Mouse (Mus musculus) lung, adult 2 months (tissue): Measurements from ENCODE around the gene Slc35f2.

Source experiments
- CTCF ChIP-seq: fragments of 200-500 bp; IDR thresholded peaks from 2 replicates; pipeline ENCODE4 v1.5.1; 2011; ENCODE audit warnings: mild to moderate bottlenecking, low read length, control low read depth; ENCODE audit not compliant: insufficient read depth
- POLR2A ChIP-seq: fragments of 200-500 bp; IDR thresholded peaks from 2 replicates; pipeline ENCODE4 v1.6.1; 2011; ENCODE audit warnings: low read depth, mild to moderate bottlenecking, control low read depth, low read length, borderline replicate concordance; ENCODE audit errors: extremely low read depth

DNA sequence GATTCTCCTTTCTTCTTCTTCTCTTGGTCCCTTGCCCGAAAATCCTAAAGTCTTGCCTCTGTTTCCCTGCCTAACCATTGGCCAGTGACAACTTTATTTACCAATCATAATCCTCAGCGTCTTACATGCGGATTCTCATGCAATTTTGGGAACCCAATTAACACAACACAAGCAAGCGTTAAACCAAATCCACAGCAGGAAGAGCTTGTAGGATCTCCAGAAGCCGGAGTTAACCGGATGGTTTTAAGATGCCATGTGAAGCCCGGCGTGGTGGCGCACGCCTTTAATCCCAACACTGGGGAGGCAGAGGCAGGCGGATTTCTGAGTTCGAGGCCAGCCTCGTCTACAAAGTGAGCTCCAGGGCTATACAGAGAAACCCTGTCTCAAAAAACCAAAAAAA lies 20.9 kb upstream of the Slc35f2 start:
- TF ChIP-seq CTCF (no peak), POLR2A (no peak)
